Mouse (Mus musculus): ENCODE data around the gene Rora.
A peak's percentile ranks its signal among the peaks of the same experiment; 100 is the strongest.

DNA sequence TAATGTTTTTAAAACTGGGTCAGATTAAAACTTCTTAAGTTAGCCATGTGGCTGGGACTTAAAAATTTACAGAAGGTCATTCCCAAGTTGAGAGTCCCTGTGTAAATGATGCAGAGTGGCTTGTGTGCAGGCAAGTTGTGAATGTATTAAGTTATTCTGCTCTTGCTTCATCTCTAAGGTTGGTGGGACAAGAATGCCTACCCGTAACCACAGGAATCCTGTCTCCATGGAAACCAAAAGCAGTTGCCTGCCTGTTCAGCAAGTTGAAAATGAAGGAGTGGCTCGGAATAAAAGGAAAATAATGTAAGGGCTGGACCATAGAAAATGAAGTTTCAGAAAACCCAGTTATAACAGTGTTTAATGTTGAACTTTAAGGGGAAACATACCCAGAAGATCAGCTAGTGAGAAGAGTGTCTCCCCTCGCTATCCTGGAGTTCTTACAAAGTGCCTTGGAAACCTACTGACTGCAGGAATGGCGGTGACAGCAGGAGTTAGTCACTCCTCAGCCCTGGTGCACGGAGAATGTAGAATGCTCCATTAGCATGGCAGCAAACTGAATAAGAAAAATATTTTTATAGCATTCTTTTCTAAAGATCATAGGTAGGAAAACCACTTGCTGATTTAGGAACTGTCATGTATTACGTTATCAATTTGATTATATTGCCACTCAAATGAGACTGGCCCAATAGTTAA, 778.4 kb downstream of the Rora start:
- TF ChIP-seq CTCF (IDR thresholded peaks at IDR 0.05; ENCODE audit: control insufficient read depth, insufficient read depth, insufficient read length) (no peak), MYOG (IDR thresholded peaks at IDR 0.05; ENCODE audit: control insufficient read depth, extremely low read depth, insufficient read length) (no peak), MYOD1 (IDR thresholded peaks at IDR 0.05; ENCODE audit: control insufficient read depth, insufficient read length, low read depth) (no peak), MAX (IDR thresholded peaks at IDR 0.05) (no peak), CEBPB (IDR thresholded peaks at IDR 0.05; ENCODE audit: low read depth) (peak; percentile 98)
